Mouse (Mus musculus) A20 (cell line): ENCODE data around the gene Slc35e4.

Experiments
- DNase-seq: peaks from one replicate; pipeline ENCODE4 v3.0.0-alpha.2; 2011; ENCODE audit warnings: low read depth, low spot score

The Slc35e4 gene

GRCm38 (mm10) chr11:3864343-3864742 lies 50.1 kb downstream of the Slc35e4 start:
- DNase-seq: no peak

- DNase-seq: peak; percentile 42
Measured at GRCm38 (mm10) chr11:3863454-3864112, 50.9 kb downstream of the Slc35e4 start, which contains the start of gene Osbp2. Gene Osbp2, minus strand, starts transcription at chr11:3863903.

- DNase-seq: no peak
Measured at GRCm38 (mm10) chr11:3862661-3863453, 51.6 kb downstream of the Slc35e4 start.

GRCm38 (mm10) chr11:3860361-3860760 lies 54.1 kb downstream of the Slc35e4 start:
- DNase-seq: no peak

GRCm38 (mm10) chr11:3859778-3860177 lies 54.7 kb downstream of the Slc35e4 start:
- DNase-seq: no peak

- no peak for DNase-seq
Measured at GRCm38 (mm10) chr11:3857902-3858301, 56.6 kb downstream of the Slc35e4 start.
